Comparison of ENCODE assay signal across 40 mouse cellular contexts in genomic region chr5:30146526-30146925, GRCm38 (mm10). TPM values are rescaled to one million over a fixed set of nuclear protein-coding genes. Genes with fewer than 3 reads are reported as not detected.
"Had no signal": no experiment of that assay in that cellular context is flagged by ENCODE, and none has a peak within 500 bp of the region (broad histone marks: within the 10 kb centered on the region; RNA-seq: fewer than 3 reads in every experiment).

No protein-coding gene starts in this region.

- H3K4me1 ChIP-seq: hindbrain, embryonic 10.5 days; hindbrain, embryonic 12.5 days; intestine, embryonic 15.5 days; limb, embryonic 15.5 days had no signal

- H3K4me3 ChIP-seq: heart, adult 2 months; heart, embryonic 13.5 days; heart, embryonic 15.5 days; hindbrain, embryonic 10.5 days; hindbrain, embryonic 12.5 days; intestine, embryonic 15.5 days; limb, embryonic 13.5 days; limb, embryonic 15.5 days; liver, embryonic 12.5 days had no signal

- DNase-seq: gastrocnemius, postnatal 10 days; gastrocnemius, postnatal 25 days; heart, adult 2 months; heart, postnatal 14 days; heart, postnatal 36 days; kidney, adult 18-20 months; kidney, adult 8-10 months; kidney, postnatal 10 days; kidney, postnatal 25 days; kidney, postnatal 4 days; layer of hippocampus, adult 9-11 months; layer of hippocampus, postnatal 36 days; left cerebral cortex, postnatal 4 days had no signal

- H3K27ac ChIP-seq: heart, adult 2 months; heart, embryonic 13.5 days; heart, embryonic 15.5 days; hindbrain, embryonic 10.5 days; hindbrain, embryonic 12.5 days; hindbrain, embryonic 14.5 days; intestine, embryonic 15.5 days; limb, embryonic 13.5 days; limb, embryonic 15.5 days; liver, embryonic 12.5 days; liver, embryonic 14.5 days had no signal

RNA-seq across cellular contexts. Expression of gene 3110082J24Rik, which starts 40.6 kb away (rescaled TPM):
- total RNA-seq: gastrocnemius, adult 18-20 months; gastrocnemius, postnatal 10 days; gastrocnemius, postnatal 25 days; gastrocnemius, postnatal 4 days; granulocyte monocyte progenitor cell, adult 5-6 weeks; heart, adult 2 months; heart, postnatal 14 days; heart, postnatal 36 days had no signal
- polyA plus RNA-seq: heart, adult 2 months; heart, embryonic 11.5 days; heart, embryonic 13.5 days; heart, embryonic 15.5 days; heart, postnatal 0 days; inflammation-experienced regulatory T-cells, adult 6 months; intestine, embryonic 15.5 days; intestine, postnatal 0 days; kidney, embryonic 14.5 days; kidney, embryonic 16.5 days; limb, embryonic 11.5 days; limb, embryonic 13.5 days; limb, embryonic 15.5 days; liver, embryonic 12.5 days; liver, embryonic 14.5 days; liver, embryonic 16.5 days had no signal

RNA-seq across cellular contexts. Expression of gene Garem2, which starts 41.6 kb away (rescaled TPM):
- total RNA-seq: gastrocnemius, adult 18-20 months; gastrocnemius, postnatal 25 days; granulocyte monocyte progenitor cell, adult 5-6 weeks had no signal
- polyA plus RNA-seq: inflammation-experienced regulatory T-cells, adult 6 months had no signal

RNA-seq across cellular contexts. Expression of gene Adgrf3, which starts 59.0 kb away (rescaled TPM):
- total RNA-seq: gastrocnemius, adult 18-20 months; gastrocnemius, postnatal 10 days; gastrocnemius, postnatal 25 days; layer of hippocampus, adult 8-10 months; layer of hippocampus, postnatal 14 days; layer of hippocampus, postnatal 36 days; left cerebral cortex, adult 8-10 months; left cerebral cortex, postnatal 10 days; left cerebral cortex, postnatal 25 days; left cerebral cortex, postnatal 4 days had no signal
- polyA plus RNA-seq: hindbrain, embryonic 10.5 days; hindbrain, embryonic 12.5 days; hindbrain, embryonic 14.5 days; hindbrain, embryonic 16.5 days; limb, embryonic 11.5 days; limb, embryonic 13.5 days; liver, embryonic 12.5 days had no signal
